Mouse (Mus musculus): ENCODE results near the gene Iffo2. TPM values are rescaled to one million over a fixed set of nuclear protein-coding genes. Genes with fewer than 3 reads are reported as not detected.

Iffo2 gene
- total RNA-seq, 2 experiments from 2014 or later: 20.3 to 21.5 TPM

GRCm38 (mm10) chr4:139637847-139638246, 107.5 kb downstream of the Iffo2 start:
- no peak for DNase-seq (ENCODE audit: low spot score in 2 of 2)

- no peak for DNase-seq (ENCODE audit: low spot score in 2 of 2)
Measured at GRCm38 (mm10) chr4:139638356-139638755, 108.0 kb downstream of the Iffo2 start.

GRCm38 (mm10) chr4:139639801-139640200, 109.5 kb downstream of the Iffo2 start:
- DNase-seq (ENCODE audit: low spot score in 2 of 2): no peak

- no peak for DNase-seq (ENCODE audit: low spot score in 2 of 2)
Measured at GRCm38 (mm10) chr4:139640333-139640732, 110.0 kb downstream of the Iffo2 start.

GRCm38 (mm10) chr4:139640775-139641174, 110.4 kb downstream of the Iffo2 start:
- no peak for DNase-seq (ENCODE audit: low spot score in 2 of 2)

GRCm38 (mm10) chr4:139641829-139642425, 111.6 kb downstream of the Iffo2 start:
- no peak for DNase-seq (ENCODE audit: low spot score in 2 of 2)

GRCm38 (mm10) chr4:139643972-139644371, 113.6 kb downstream of the Iffo2 start:
- DNase-seq (ENCODE audit: low spot score in 2 of 2): peak; percentile 91 to 92

- no peak for DNase-seq (ENCODE audit: low spot score in 2 of 2)
Measured at GRCm38 (mm10) chr4:139646916-139647315, 116.6 kb downstream of the Iffo2 start.

- no peak for DNase-seq (ENCODE audit: low spot score in 2 of 2)
Measured at GRCm38 (mm10) chr4:139650086-139650743, 119.9 kb downstream of the Iffo2 start.

GRCm38 (mm10) chr4:139650907-139651306, 120.6 kb downstream of the Iffo2 start:
- no peak for DNase-seq (ENCODE audit: low spot score in 2 of 2)

GRCm38 (mm10) chr4:139653238-139653637, 122.9 kb downstream of the Iffo2 start, which contains the start of gene Tas1r2:
TSS of gene Tas1r2 (plus strand) at chr4:139653538.
- DNase-seq (ENCODE audit: low spot score in 2 of 2): no peak

GRCm38 (mm10) chr4:139661897-139662296, 131.5 kb downstream of the Iffo2 start:
- peak in 1 of 2 experiments; percentile 29 for DNase-seq (ENCODE audit: low spot score in 2 of 2)

GRCm38 (mm10) chr4:139667632-139668031, 137.3 kb downstream of the Iffo2 start:
- no peak for DNase-seq (ENCODE audit: low spot score in 2 of 2)

- peak; percentile 49 to 66 for DNase-seq (ENCODE audit: low spot score in 2 of 2)
Measured at GRCm38 (mm10) chr4:139669847-139670246, 139.5 kb downstream of the Iffo2 start.

Small RNA genes within 50 kb of the gene (microRNA-seq; reads per million reads assigned to microRNA genes)
- gene Gm25571: 0 reads per million in 2 experiments
- gene Mir7020: 0.59 to 0.67 reads per million in 2 experiments

Other genes starting within 250 kb of the Iffo2 start
- 10 to 100 TPM; 11.0 to 11.9 TPM for gene Pqlc2, start 219.8 kb upstream of the Iffo2 start, total RNA-seq (2021)
- 10 to 100 TPM; 30.0 to 31.7 TPM for gene Akr7a5, start 219.8 kb upstream of the Iffo2 start, total RNA-seq (2021)
- gene Mrto4, start 178.0 kb upstream of the Iffo2 start, total RNA-seq (2021): 10 to 100 TPM; 49.9 to 59.2 TPM
- gene Emc1, start 178.0 kb upstream of the Iffo2 start, total RNA-seq (2021): 10 to 100 TPM; 74.3 to 85.0 TPM
- gene Ubr4, start 177.9 kb upstream of the Iffo2 start, total RNA-seq (2021): 100 to 1,000 TPM; 146 to 147 TPM
- not detected for gene Gm21969, start 72.6 kb downstream of the Iffo2 start, total RNA-seq (2021)
- gene Aldh4a1, start 92.3 kb downstream of the Iffo2 start, total RNA-seq (2021): 10 to 100 TPM; 20.9 to 21.4 TPM
- gene Tas1r2, start 123.0 kb downstream of the Iffo2 start, total RNA-seq (2021): not detected